Mouse (Mus musculus): ENCODE data around the gene Ttll10. TPM values are rescaled to one million over a fixed set of nuclear protein-coding genes. Genes with fewer than 3 reads are reported as not detected.

Gene Ttll10
- polyA plus RNA-seq, 1 experiment from 2014 or later = not detected

DNA sequence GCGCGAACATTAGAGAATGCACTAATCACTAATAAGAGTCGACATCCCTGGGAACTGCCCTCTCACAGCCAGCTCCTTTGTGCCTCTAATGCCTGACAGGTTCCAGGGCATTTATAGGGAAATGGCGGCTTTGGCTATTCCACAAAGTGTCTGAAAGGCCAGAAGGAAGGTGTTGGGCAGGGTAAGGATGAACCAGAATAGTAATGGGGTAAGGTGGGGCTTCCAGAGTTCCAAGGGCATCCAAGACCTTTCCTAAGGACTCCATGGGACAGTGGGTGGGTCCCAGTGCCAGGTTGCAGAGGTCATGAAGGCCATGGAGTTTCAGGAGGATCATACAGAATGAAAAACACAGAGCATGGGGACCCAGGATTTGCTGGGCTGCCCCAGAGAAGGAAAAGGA lies 24.9 kb downstream of the Ttll10 start:
- ATAC-seq (replicated peaks) = no peak
- 45% methylated on average over 4 of the region's 4 CpGs for WGBS

DNA sequence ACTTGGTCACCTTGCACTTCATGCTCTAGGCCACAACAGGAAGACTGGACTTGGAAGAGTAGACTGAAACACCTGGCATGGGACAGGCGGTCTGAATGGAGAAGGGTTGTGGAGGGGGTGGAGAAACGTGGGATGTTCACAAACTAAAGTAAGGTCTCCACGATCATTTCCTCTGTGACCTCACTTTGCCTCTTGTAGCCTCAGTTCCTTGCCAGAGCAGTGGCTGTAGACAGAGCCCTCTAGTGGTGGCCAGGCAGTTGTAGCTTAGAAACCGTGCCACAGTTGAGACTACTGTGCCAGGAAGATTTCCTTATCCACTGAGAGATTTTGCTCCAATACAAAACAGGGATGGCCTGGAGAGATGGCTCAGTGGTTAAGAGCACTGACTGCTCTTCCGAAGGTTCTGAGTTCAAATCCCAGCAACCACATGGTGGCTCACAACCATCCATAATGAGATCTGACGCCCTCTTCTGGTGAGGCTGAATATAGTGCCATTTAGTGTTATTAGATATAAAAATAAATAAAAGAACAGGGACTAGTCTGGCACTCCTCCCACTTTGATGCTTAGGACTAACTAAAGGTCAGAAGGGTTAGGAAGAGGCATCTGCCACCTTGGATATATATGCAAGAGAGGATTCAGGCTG lies 25.6 kb downstream of the Ttll10 start:
- H3K27ac ChIP-seq (replicated peaks) = no peak overlapping the region
- H3K4me2 ChIP-seq (replicated peaks) = no peak overlapping the region
- no peak for ATAC-seq (replicated peaks)
- peaks cover 37% of the 10 kb centered on the region for H3K4me1 ChIP-seq
- H3K36me3 ChIP-seq = no peaks in the 10 kb centered on the region
- H3K27me3 ChIP-seq = peaks cover 21% of the 10 kb centered on the region
- WGBS = 53% methylated on average over 6 of the region's 6 CpGs
- no peaks in the 10 kb centered on the region for H3K9me3 ChIP-seq
- H3K9ac ChIP-seq (replicated peaks) = no peak overlapping the region
- no peak overlapping the region for H3K4me3 ChIP-seq

More for the DNA sequence above, 24.9 kb downstream of the Ttll10 start:
- Histone ChIP-seq H3K9ac (replicated peaks) (no peak overlapping the region), H3K27ac (replicated peaks) (no peak overlapping the region), H3K9me3 (no peaks in the 10 kb centered on the region), H3K4me2 (replicated peaks) (no peak overlapping the region), H3K36me3 (no peaks in the 10 kb centered on the region), H3K4me1 (peaks cover 37% of the 10 kb centered on the region), H3K4me3 (0 out of 2 replicates have a peak overlapping the region, but pooled peaks have one; percentile 23), H3K27me3 (peaks cover 21% of the 10 kb centered on the region)

DNA sequence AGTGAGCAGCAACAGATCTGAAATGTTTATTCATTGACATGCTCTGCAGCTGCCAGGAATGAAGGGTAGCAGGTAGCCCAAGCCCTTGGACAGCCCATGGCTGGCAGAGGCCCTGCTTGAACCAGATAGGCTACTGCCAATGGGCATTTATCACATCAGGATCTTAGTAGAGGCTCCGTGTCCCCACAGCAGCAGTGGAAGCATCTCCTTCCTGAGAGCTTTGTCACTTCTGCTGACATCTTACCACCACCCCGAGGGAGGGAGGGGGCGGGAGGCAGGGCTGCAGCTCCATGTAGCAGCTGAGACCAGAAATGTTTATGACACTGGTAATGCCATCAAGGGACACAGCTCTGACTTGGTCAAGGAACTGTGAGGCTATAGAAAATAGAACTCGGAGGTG lies 26.4 kb downstream of the Ttll10 start:
- no peaks in the 10 kb centered on the region for H3K9me3 ChIP-seq
- WGBS = 90% methylated on average over 4 of the region's 4 CpGs
- H3K36me3 ChIP-seq = no peaks in the 10 kb centered on the region
- no peak overlapping the region for H3K4me3 ChIP-seq
- H3K27ac ChIP-seq (replicated peaks) = no peak overlapping the region
- ATAC-seq (replicated peaks) = no peak
- H3K4me2 ChIP-seq (replicated peaks) = no peak overlapping the region
- H3K9ac ChIP-seq (replicated peaks) = no peak overlapping the region
- H3K4me1 ChIP-seq = peaks cover 37% of the 10 kb centered on the region
- peaks cover 21% of the 10 kb centered on the region for H3K27me3 ChIP-seq

DNA sequence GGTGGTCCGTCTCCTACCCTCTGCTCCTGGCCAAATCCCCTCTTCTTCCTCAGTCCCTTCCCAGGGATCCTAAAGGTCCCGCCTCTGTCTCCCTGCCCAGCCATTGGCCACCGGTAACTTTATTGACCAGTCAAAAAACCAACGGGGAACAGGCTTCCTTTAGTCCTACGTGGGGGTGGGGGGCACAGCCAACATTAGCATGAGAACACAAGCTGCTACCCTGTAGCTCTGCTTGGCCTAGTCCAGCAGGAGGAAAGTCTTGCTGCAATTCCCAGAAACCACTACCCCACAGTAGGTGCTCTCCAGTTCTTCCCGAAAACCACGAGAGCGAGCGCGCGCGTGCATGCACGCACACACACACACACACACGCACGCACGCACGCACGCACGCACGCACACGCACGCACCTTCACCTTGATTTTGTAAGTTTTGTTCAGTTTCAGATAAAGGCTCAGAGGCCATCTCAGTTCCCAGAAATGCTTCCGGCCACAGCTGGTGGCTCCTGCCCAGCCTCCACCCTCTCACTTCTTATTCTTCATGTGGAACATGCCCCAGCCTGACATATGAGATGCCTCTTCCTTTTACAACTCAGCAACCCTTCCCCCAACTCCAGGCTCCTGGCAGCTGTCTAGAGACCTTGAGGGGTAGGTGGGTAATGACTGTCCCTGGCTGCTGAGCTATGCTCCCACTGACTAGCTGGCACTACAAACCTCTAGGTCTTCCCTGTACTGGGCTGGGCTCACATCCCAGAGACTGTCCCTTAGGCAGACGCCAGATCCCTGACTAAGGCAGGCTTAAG lies 27.4 kb downstream of the Ttll10 start:
- Histone ChIP-seq H3K4me3 (peak overlapping the region; percentile 48), H3K9ac (replicated peaks) (peak overlapping the region; percentile 51), H3K4me2 (replicated peaks) (peak overlapping the region; percentile 52), H3K36me3 (0 out of 2 replicates have a peak, but pooled peaks cover 4% of the 10 kb centered on the region), H3K27ac (replicated peaks) (peak overlapping the region; percentile 80), H3K27me3 (peaks cover 21% of the 10 kb centered on the region), H3K9me3 (no peaks in the 10 kb centered on the region), H3K4me1 (peaks cover 37% of the 10 kb centered on the region)
- peak; percentile 94 for ATAC-seq (replicated peaks)
- WGBS = 3% methylated on average over 24 of the region's 24 CpGs

DNA sequence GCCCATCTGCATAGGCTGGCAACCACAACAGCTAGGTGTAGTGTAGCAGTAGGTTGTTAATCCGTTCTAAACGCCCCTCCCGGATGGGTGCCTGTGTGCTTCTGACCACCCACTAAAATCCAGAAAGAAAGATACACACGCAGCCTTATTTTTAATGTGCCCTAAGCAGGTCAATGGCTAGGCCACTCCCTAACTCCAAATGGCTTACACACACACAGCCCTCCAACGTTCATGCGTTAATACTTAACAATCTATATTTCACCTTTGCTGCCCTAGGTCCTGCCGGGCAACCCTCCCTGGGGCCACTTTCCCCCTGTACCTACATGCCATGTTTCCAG lies 28.0 kb downstream of the Ttll10 start:
- WGBS = 9% methylated on average over 7 of the region's 7 CpGs
- H3K27me3 ChIP-seq = peaks cover 21% of the 10 kb centered on the region
- H3K4me2 ChIP-seq (replicated peaks) = peak overlapping the region; percentile 52
- H3K27ac ChIP-seq (replicated peaks) = peak overlapping the region; percentile 80
- H3K9ac ChIP-seq (replicated peaks) = peak overlapping the region; percentile 51
- H3K4me3 ChIP-seq = peak overlapping the region; percentile 48
- H3K4me1 ChIP-seq = peaks cover 37% of the 10 kb centered on the region
- H3K36me3 ChIP-seq = 0 out of 2 replicates have a peak, but pooled peaks cover 4% of the 10 kb centered on the region
- ATAC-seq (replicated peaks) = 0 out of 2 replicates have a peak, but pooled peaks have one; percentile 11
- no peaks in the 10 kb centered on the region for H3K9me3 ChIP-seq

DNA sequence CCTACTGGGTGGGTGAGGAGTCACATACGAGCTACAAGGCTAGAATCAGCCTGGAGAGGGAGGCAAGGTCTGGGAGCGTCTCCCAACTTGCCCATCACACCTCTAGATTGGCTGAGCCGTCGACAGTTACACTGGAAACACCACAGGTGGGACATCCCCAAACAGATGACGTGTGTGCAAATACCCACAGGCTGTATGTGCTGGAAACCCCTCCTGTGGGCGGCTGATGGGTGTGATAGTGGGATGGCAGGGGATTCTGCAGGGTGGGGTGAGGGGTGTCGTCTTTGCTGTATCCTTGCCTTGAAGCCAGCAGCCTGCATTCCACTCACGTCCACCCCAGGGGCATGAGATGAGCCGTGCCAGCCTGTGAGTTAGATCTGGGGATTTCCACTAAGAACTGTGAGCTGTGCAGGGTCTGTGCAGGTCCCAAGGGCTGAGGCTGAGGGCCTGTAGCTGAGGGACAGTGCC lies 28.5 kb downstream of the Ttll10 start:
- peaks cover 37% of the 10 kb centered on the region for H3K4me1 ChIP-seq
- H3K36me3 ChIP-seq = 0 out of 2 replicates have a peak, but pooled peaks cover 4% of the 10 kb centered on the region
- WGBS = 63% methylated on average over 9 of the region's 9 CpGs
- no peaks in the 10 kb centered on the region for H3K9me3 ChIP-seq
- ATAC-seq (replicated peaks) = no peak
- H3K9ac ChIP-seq (replicated peaks) = peak overlapping the region; percentile 51
- H3K27ac ChIP-seq (replicated peaks) = peak overlapping the region; percentile 80; the same call in 1 of the 2 replicates
- peaks cover 15% of the 10 kb centered on the region for H3K27me3 ChIP-seq
- H3K4me3 ChIP-seq = peak overlapping the region; percentile 48
- peak overlapping the region; percentile 52 for H3K4me2 ChIP-seq (replicated peaks)

DNA sequence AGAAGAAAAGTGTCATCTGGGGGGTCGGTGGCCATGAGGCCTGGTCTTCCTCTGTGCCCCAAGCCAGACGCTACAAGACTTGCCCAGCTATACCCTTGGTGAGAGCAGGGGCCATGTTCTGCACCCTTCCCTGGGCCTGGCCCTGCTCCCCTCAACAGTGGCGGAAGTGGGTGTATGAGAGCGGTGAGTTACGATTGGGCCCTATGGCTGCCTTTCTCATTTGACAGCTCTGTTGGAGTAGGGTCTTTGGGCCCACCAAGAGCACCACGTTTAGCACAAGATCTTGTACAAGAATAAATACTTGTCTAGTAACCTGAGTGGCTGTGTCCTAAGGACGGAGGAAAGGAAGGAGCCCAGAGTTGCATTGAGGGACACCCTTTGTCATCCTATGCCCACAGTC lies 30.6 kb downstream of the Ttll10 start:
- H3K27ac ChIP-seq (replicated peaks) = no peak overlapping the region
- H3K9ac ChIP-seq (replicated peaks) = no peak overlapping the region
- no peak for ATAC-seq (replicated peaks)
- H3K9me3 ChIP-seq = no peaks in the 10 kb centered on the region
- no peaks in the 10 kb centered on the region for H3K27me3 ChIP-seq
- peaks cover 28% of the 10 kb centered on the region for H3K4me1 ChIP-seq
- WGBS = 94% methylated on average over 7 of the region's 7 CpGs
- 0 out of 2 replicates have a peak, but pooled peaks cover 4% of the 10 kb centered on the region for H3K36me3 ChIP-seq
- no peak overlapping the region for H3K4me3 ChIP-seq
- H3K4me2 ChIP-seq (replicated peaks) = no peak overlapping the region

DNA sequence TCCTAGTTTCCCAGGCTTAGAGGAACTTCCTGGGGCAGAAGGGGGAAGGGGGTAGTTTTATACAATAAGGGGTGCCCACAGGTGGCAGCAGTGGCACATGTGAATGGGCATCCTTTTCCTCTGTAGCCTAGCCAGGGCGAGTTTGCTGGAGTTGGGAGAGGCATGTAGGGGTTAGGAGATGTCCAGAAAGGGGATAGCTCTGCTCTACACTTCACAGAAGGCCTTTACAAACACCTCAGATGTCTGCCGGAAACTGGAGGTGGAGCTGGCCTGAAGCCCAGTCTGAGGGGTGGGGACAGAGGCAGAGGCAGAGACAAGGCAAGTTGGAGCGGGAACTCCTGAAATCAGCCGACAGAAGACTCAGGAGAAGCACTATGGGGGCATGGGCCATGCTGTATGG lies 33.2 kb downstream of the Ttll10 start, which contains the start of gene Tnfrsf18:
Gene Tnfrsf18 (plus strand): TSS at position 152 of the 400 bp plus-strand sequence.
- Histone ChIP-seq H3K36me3 (0 out of 2 replicates have a peak, but pooled peaks cover 4% of the 10 kb centered on the region), H3K4me3 (no peak within 1 kb of the TSS), H3K27ac (replicated peaks) (no peak within 1 kb of the TSS), H3K27me3 (no peaks in the 10 kb centered on the region), H3K9ac (replicated peaks) (no peak within 1 kb of the TSS), H3K9me3 (no peaks in the 10 kb centered on the region), H3K4me2 (replicated peaks) (no peak within 1 kb of the TSS), H3K4me1 (peaks cover 10% of the 10 kb centered on the region)
- ATAC-seq (replicated peaks) = no peak
- 58% methylated on average over 4 of the region's 4 CpGs for WGBS

DNA sequence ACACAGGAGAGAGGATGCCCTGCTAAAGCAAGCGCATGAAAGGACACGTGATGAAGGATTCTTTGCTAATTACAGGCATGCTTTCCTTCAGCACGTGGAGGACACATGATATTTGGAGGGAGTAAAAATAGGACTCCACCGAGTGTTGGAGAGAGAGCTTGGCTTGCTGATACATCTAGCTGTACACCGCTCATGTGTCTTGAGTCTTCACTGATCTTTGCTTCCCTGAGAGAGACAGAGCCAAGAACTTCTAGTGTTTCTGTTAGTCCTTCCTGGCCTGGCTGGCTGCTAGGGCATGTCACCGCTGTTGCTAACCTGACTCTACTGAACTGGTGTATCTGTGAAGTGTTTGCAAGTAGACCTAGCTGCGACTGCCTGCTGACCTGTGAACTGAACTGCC lies 35.0 kb downstream of the Ttll10 start:
- Histone ChIP-seq H3K4me3 (no peak overlapping the region), H3K4me2 (replicated peaks) (no peak overlapping the region), H3K9ac (replicated peaks) (no peak overlapping the region), H3K36me3 (0 out of 2 replicates have a peak, but pooled peaks cover 4% of the 10 kb centered on the region), H3K4me1 (no peaks in the 10 kb centered on the region), H3K27ac (replicated peaks) (no peak overlapping the region), H3K27me3 (no peaks in the 10 kb centered on the region), H3K9me3 (no peaks in the 10 kb centered on the region)
- ATAC-seq (replicated peaks) = no peak
- WGBS = 93% methylated on average over 7 of the region's 7 CpGs

DNA sequence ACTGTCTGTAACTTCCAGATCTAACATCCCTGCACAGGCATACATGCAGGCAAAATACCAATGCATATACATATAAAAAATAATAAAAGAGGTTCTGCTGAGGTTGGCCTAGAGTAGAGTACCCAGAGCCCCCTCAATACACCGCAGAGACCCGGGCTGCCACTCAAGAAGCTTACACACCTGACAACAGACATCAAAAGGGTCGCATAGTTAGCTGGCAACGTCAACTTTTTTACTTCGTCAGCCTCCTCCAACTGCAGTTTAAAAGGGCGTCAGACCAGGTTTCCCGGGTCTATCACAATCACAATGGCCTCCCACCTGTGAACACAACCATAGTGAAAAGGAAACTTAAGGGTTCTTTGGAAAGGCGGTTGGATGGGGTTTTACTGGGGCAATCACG lies 35.7 kb downstream of the Ttll10 start:
- Histone ChIP-seq H3K9me3 (no peaks in the 10 kb centered on the region), H3K27ac (replicated peaks) (no peak overlapping the region), H3K9ac (replicated peaks) (no peak overlapping the region), H3K4me3 (no peak overlapping the region), H3K4me1 (no peaks in the 10 kb centered on the region), H3K4me2 (replicated peaks) (no peak overlapping the region), H3K27me3 (no peaks in the 10 kb centered on the region), H3K36me3 (0 out of 2 replicates have a peak, but pooled peaks cover 4% of the 10 kb centered on the region)
- 81% methylated on average over 9 of the region's 9 CpGs for WGBS
- ATAC-seq (replicated peaks) = no peak

DNA sequence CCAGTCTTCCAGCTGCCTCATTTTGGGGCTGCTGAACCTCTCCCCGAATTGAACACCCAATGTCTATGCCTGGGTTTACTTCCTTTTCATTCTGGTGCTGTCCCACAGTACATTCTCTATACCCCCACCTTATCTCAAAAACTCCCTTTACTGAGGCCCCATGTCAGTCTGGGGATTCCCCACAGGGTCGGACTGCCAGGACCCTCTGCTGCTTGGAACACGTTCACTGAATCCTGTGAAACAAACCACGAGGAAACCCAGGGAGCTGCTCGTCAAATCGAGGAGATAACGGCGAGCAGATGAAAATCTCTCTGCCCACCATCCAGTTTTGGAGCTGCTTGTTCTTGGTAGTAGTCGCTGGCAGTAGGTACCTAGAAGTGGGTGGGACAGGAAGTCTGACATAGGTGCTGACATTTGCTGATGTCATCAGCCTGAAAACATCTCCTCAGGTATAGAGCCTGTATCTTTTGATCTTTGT lies 37.2 kb downstream of the Ttll10 start:
- 86% methylated on average over 9 of the region's 9 CpGs for WGBS
- H3K4me3 ChIP-seq = no peak overlapping the region
- no peaks in the 10 kb centered on the region for H3K9me3 ChIP-seq
- H3K9ac ChIP-seq (replicated peaks) = no peak overlapping the region
- H3K27me3 ChIP-seq = no peaks in the 10 kb centered on the region
- ATAC-seq (replicated peaks) = no peak
- no peaks in the 10 kb centered on the region for H3K36me3 ChIP-seq
- H3K4me1 ChIP-seq = no peaks in the 10 kb centered on the region
- no peak overlapping the region for H3K4me2 ChIP-seq (replicated peaks)
- H3K27ac ChIP-seq (replicated peaks) = no peak overlapping the region

DNA sequence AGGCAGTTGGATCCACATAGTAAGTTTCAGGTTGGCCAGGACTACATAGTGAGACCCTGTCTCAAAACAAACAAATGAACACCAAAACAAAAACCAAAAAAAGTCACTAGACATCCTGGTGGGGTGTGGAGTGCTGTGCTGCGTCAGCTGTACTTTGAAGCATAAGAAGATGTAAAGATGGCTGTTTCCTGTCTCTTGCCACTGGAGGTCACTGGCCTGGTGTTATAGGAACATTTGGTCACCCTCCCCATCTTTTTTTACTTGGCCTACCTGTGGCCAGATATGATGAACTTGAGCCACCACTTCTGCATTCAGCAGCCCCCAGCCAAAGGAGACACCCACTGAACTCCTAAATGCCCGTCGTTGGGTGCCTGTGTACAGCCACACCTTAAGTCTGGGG lies 37.8 kb downstream of the Ttll10 start:
- Histone ChIP-seq H3K9ac (replicated peaks) (no peak overlapping the region), H3K27me3 (no peaks in the 10 kb centered on the region), H3K9me3 (no peaks in the 10 kb centered on the region), H3K4me1 (no peaks in the 10 kb centered on the region), H3K27ac (replicated peaks) (no peak overlapping the region), H3K4me2 (replicated peaks) (no peak overlapping the region), H3K36me3 (no peaks in the 10 kb centered on the region), H3K4me3 (no peak overlapping the region)
- 86% methylated on average over 3 of the region's 3 CpGs for WGBS
- no peak for ATAC-seq (replicated peaks)

Data from forebrain, embryonic 15.5 days (tissue).